Mouse (Mus musculus) testis, postnatal 14 days (tissue): ENCODE data around the gene Acad12.
"Not testable (repeated sequence)": the region's sequence is repeated elsewhere in the genome, so short reads cannot be mapped to it uniquely, and the experiment has no call there.

Experiments used
- DNase-seq: peaks from one replicate; pipeline ENCODE4 v3.0.0; 2021; ENCODE audit warnings: low spot score

Acad12 gene

DNA sequence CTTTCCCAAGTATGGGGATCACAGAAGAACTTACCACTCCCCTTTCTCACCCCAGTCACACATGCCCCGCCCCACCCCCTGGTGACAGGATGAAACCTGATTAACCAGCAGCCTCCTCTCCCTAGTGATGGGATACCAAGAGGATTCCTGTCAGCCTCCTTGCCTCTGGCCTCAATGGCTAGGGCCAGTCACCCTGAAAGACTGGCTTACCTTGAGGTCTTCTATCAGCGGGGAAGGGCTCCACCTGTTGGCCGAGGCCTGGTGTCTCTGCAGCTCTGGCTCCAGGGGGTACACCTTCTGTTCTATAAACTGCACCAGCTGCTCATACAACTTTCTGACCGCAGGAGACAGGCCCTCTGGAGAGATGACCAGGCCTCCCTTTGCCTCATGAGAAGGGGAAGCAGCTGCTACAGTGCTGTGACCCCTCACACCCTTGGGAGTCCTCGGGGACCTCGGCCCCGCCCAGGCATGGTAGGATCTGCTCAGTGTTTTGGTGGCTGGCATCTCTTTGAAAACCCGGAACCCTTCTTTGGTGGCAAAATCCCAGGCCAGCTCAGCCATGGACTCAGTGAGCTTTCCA lies 9.1 kb downstream of the Acad12 start:
- DNase-seq: not testable (repeated sequence)

DNA sequence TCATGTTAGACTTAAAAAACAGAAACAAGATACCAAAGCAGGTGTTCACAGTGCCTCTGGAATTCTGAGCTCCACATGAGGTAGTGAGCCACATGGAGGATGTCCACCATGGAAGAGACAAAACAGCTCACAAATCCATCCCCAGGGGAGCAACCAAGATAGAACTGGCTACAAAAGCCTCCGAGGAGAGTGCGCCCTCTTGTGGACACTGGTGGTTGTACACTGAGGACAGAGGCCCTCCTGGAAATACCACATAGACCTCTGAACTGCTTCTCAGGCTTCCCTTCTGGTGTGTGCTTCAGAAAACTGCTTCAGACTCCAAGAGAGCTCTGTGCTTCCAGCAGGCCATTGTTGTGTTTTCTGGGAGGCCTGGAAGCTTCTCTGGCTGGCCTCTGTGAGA lies 12.6 kb downstream of the Acad12 start:
- peak; percentile 61 for DNase-seq

GRCm38 (mm10) chr5:121603815-121604214 lies 14.9 kb downstream of the Acad12 start:
- DNase-seq: not testable (repeated sequence)

- DNase-seq: peak; percentile 80
Measured at GRCm38 (mm10) chr5:121601547-121602299, 17.0 kb downstream of the Acad12 start.

- no peak for DNase-seq
Measured at GRCm38 (mm10) chr5:121598871-121599610, 19.7 kb downstream of the Acad12 start.

DNA sequence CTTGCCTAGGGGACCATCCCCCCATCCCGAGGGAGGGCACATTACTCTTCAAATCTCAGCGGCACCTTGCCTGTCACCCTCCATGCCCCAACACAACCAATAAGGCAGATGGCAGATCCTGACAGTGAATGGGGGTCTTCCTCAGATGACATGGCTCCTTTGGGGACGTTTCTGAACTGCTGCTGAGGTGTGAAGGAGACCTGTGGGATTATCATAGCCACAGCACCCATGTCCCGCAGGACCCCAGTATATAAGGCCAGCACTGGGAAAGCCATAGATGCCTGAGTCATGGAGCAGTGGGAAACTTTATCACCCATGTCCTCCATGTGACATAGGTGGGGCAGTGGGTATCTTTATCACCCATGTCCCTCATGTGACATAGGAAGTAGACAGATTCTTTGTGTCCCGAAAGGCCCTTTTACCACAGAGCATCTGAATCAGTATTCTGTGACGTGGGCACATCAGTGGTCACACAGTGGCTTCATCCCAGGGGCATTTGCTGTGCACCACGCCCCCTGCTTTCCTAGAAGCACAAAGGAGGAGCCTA lies 20.7 kb downstream of the Acad12 start:
- DNase-seq: no peak

- DNase-seq: no peak
Measured at GRCm38 (mm10) chr5:121597332-121597731, 21.4 kb downstream of the Acad12 start.

GRCm38 (mm10) chr5:121596226-121596625 lies 22.5 kb downstream of the Acad12 start:
- no peak for DNase-seq

DNA sequence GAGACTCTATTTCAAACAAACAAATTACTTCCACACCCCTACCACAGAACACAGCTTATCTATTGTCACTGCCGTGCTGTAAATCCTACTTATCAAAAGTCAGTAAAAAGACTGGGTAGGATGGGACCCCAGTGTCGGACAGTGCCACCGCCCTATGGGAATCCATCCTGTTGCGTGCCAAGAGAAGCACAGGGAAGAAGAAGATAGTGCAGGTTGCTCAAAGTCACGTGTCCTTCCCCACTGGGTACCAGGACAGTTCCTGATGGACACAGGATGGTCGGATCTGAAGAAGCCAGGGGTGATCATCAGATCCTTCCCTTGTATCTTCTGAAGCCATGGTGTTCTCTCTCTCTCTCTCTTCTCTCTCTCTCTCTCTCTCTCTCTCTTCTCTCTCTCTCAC lies 23.0 kb downstream of the Acad12 start:
- DNase-seq: no peak

- DNase-seq: no peak
Measured at GRCm38 (mm10) chr5:121594714-121595313, 23.9 kb downstream of the Acad12 start.

- peak; percentile 82 for DNase-seq
Measured at GRCm38 (mm10) chr5:121593451-121594401, 25.0 kb downstream of the Acad12 start, which contains the start of gene Aldh2. Gene Aldh2 (minus strand): TSS chr5:121593824.

GRCm38 (mm10) chr5:121592816-121593407 lies 25.8 kb downstream of the Acad12 start:
- DNase-seq: no peak

DNA sequence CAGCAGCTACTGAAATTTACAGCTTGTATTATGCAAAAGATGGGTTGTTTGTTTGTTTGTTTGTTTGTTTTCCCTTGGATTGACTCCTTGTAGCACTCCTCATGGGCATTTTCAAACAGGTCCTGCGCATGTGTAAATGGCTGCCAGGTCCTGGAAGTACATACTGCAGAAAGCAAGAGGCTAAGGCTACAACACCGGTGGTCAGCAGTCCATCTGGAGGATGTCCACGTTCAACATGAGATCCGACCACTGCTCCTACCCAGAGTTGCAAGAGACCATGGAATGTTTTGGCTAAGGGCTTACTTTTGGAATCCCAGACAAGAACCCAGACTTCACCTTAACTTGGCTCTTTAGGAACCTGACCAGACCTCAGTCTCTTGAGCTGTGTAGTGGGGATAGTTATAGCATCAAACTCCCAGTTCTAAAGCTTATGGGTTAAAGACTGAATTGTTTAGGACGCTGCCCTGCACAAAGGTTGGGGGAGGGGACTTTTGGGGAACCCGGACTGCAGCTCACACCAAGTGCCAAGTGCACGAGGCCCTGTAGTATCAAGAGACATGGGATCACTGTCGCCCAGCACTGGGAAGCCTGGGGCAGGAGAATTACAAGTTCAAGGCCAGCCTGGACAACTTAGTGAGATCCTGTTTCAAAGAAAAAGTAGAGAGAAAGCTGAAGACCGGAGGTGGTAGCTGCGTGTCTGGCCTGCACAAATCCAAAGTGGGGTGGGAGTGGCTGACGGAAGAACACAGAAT lies 26.5 kb downstream of the Acad12 start:
- no peak for DNase-seq

GRCm38 (mm10) chr5:121591417-121592063 lies 27.2 kb downstream of the Acad12 start:
- DNase-seq: peak; percentile 75

- DNase-seq: no peak
Measured at GRCm38 (mm10) chr5:121589928-121590327, 28.8 kb downstream of the Acad12 start.

DNA sequence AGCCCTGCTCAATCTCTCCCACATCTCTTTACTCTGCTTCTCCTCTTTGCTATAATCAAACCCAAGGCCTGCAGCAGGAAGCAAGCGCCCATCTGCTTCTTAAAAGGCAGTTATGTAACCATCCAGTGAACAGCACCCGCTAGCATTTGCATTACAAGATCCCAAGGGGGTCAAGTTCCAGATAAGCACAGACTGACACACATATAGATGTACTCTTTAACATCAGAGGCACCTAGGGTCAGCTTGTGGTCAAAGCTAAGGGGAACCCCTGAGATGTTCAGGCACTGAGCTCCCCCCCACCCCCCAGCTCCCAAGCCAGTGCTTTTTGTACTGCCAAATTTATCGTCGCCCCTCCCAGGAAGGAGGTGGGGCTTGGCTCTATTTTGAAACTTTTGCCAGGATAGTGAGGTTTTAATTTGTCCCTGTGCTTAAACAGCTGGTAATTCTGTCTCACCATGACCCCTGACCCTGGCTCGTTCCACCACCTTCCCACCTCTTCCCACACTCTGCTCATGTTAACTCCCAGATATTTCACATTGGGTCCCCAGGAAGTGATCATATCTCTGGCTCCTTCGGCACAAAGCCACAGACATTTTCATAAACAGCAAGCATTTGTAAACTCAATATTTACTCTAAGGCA lies 32.2 kb downstream of the Acad12 start:
- DNase-seq: no peak

GRCm38 (mm10) chr5:121585699-121586098 lies 33.0 kb downstream of the Acad12 start:
- no peak for DNase-seq

GRCm38 (mm10) chr5:121585005-121585404 lies 33.7 kb downstream of the Acad12 start:
- no peak for DNase-seq
